ENCODE assay signal across 9 mouse cellular contexts in genomic region chr19:44742131-44743020, GRCm38 (mm10). TPM values are rescaled to one million over a fixed set of nuclear protein-coding genes. Genes with fewer than 3 reads are reported as not detected.
DNase-seq lines count a peak whose midpoint lies in the region; ATAC-seq and TF ChIP-seq lines count a peak whose summit lies in the region.
"Had no signal": no experiment of that assay in that cellular context is flagged by ENCODE, and none has a peak within 500 bp of the region (broad histone marks: within the 10 kb centered on the region; RNA-seq: fewer than 3 reads in every experiment).

No protein-coding gene starts in this region.

- WGBS in heart, embryonic 14.5 days = 1% methylated on average over 22 of the region's 22 CpGs
- under 1% methylated on average over 22 of the region's 22 CpGs for WGBS in embryonic facial prominence, embryonic 14.5 days
- WGBS in kidney, adult 2 months = 1% methylated on average over 22 of the region's 22 CpGs
- WGBS in midbrain, embryonic 13.5 days = under 1% methylated on average over 22 of the region's 22 CpGs

- H3K4me2 ChIP-seq in heart, embryonic 14.5 days (ENCODE audit: low read length) = peak overlapping the region; percentile 60
- no peak overlapping the region for H3K4me2 ChIP-seq in embryonic facial prominence, embryonic 14.5 days (ENCODE audit: low read depth, low read length)
- H3K4me2 ChIP-seq in midbrain, embryonic 13.5 days (replicated peaks) = peak overlapping the region; percentile 27

- peaks cover 20 to 26% of the 10 kb centered on the region in 2 experiments; a peak in 3 of 4 replicates for H3K4me1 ChIP-seq in heart, embryonic 14.5 days (ENCODE audit: control insufficient read depth in 2 of 2, insufficient read depth in 2 of 2, low read length in 2 of 2)
- H3K4me1 ChIP-seq in embryonic facial prominence, embryonic 14.5 days (ENCODE audit: control insufficient read depth, insufficient read depth, low read length) = 0 out of 2 replicates have a peak, but pooled peaks cover 2% of the 10 kb centered on the region
- peaks cover 13% of the 10 kb centered on the region; the same call in 1 of the 2 replicates for H3K4me1 ChIP-seq in kidney, adult 2 months (ENCODE audit: control insufficient read depth, insufficient read depth, low read length)
- peaks cover 21% of the 10 kb centered on the region for H3K4me1 ChIP-seq in midbrain, embryonic 13.5 days (replicated peaks)

- no peaks in the 10 kb centered on the region for H3K9me3 ChIP-seq in heart, embryonic 14.5 days (ENCODE audit: control insufficient read depth, low read length)
- no peaks in the 10 kb centered on the region for H3K9me3 ChIP-seq in embryonic facial prominence, embryonic 14.5 days (ENCODE audit: control insufficient read depth, low read length)
- H3K9me3 ChIP-seq in midbrain, embryonic 13.5 days = no peaks in the 10 kb centered on the region

- H3K9ac ChIP-seq in heart, embryonic 14.5 days (ENCODE audit: low read length) = no peak overlapping the region
- H3K9ac ChIP-seq in embryonic facial prominence, embryonic 14.5 days (ENCODE audit: low read depth, low read length) = no peak overlapping the region
- no peak overlapping the region for H3K9ac ChIP-seq in midbrain, embryonic 13.5 days (replicated peaks)
- H3K9ac ChIP-seq: forebrain, embryonic 13.5 days had no signal

- H3K4me3 ChIP-seq in heart, embryonic 14.5 days (ENCODE audit: control insufficient read depth in 1 of 2, insufficient read depth in 1 of 2, low read depth in 1 of 2, low read length in 2 of 2) = peak overlapping the region; percentile 22 to 28; a peak in 3 of 4 replicates
- peak overlapping the region; percentile 2; the same call in 1 of the 2 replicates for H3K4me3 ChIP-seq in embryonic facial prominence, embryonic 14.5 days (ENCODE audit: low read depth, low read length)
- peak overlapping the region; percentile 62 for H3K4me3 ChIP-seq in kidney, adult 2 months (ENCODE audit: insufficient read depth, low read depth, low read length)
- no peak overlapping the region for H3K4me3 ChIP-seq in midbrain, embryonic 13.5 days (replicated peaks)

- TF ChIP-seq CTCF in kidney, adult 2 months (conservative IDR thresholded peaks at IDR 0.05; ENCODE audit: insufficient read depth, insufficient read length, low read depth, low read length) = no peak

- peak; percentile 29 for TF ChIP-seq POLR2A in kidney, adult 2 months (IDR thresholded peaks at IDR 0.05; ENCODE audit: low read depth, low read length)

- no peak overlapping the region for H3K27ac ChIP-seq in heart, embryonic 14.5 days (replicated peaks in 1 of 2; ENCODE audit: control insufficient read depth in 1 of 2, insufficient read depth in 1 of 2, low read depth in 2 of 2, low read length in 2 of 2)
- H3K27ac ChIP-seq in embryonic facial prominence, embryonic 14.5 days (replicated peaks; ENCODE audit: low read depth, low read length) = no peak overlapping the region
- H3K27ac ChIP-seq in kidney, adult 2 months (ENCODE audit: insufficient read depth, low read depth, low read length) = peak overlapping the region; percentile 95
- no peak overlapping the region for H3K27ac ChIP-seq in midbrain, embryonic 13.5 days
- H3K27ac ChIP-seq: forebrain, embryonic 13.5 days had no signal

- ATAC-seq in heart, embryonic 14.5 days (ENCODE audit: insufficient number of reproducible peaks, insufficient read depth, low FRiP score, low read depth) = no peak
- no peak for ATAC-seq in embryonic facial prominence, embryonic 14.5 days (ENCODE audit: low read depth)
- no peak for ATAC-seq in midbrain, embryonic 13.5 days
- ATAC-seq: forebrain, embryonic 13.5 days had no signal

- DNase-seq in heart, postnatal 36 days = no peak
- DNase-seq in embryonic facial prominence, embryonic 14.5 days (ENCODE audit: low spot score) = no peak
- peak; percentile 91 for DNase-seq in kidney, adult 2 months
- no peak for DNase-seq in frontal cortex, postnatal 10 days (ENCODE audit: low spot score in 2 of 2)
- DNase-seq in adrenal gland, postnatal 10 days = no peak
- no peak for DNase-seq in T-cell, adult 2 months (ENCODE audit: low spot score)

- H3K36me3 ChIP-seq in heart, embryonic 14.5 days (ENCODE audit: control insufficient read depth, insufficient read depth, low read length) = no peaks in the 10 kb centered on the region
- no peaks in the 10 kb centered on the region for H3K36me3 ChIP-seq in embryonic facial prominence, embryonic 14.5 days (ENCODE audit: control insufficient read depth, insufficient read depth, low read length)
- H3K36me3 ChIP-seq in kidney, adult 2 months (ENCODE audit: control insufficient read depth, insufficient read depth, low read length) = no peaks in the 10 kb centered on the region
- no peaks in the 10 kb centered on the region for H3K36me3 ChIP-seq in midbrain, embryonic 13.5 days

- H3K27me3 ChIP-seq in heart, embryonic 14.5 days (ENCODE audit: control insufficient read depth, insufficient read depth, low read length) = peaks cover 99% of the 10 kb centered on the region
- peaks cover 100% of the 10 kb centered on the region for H3K27me3 ChIP-seq in embryonic facial prominence, embryonic 14.5 days (replicated peaks; ENCODE audit: control insufficient read depth, insufficient read depth, low read length)
- no peaks in the 10 kb centered on the region for H3K27me3 ChIP-seq in kidney, adult 2 months (replicated peaks; ENCODE audit: control insufficient read depth, insufficient read depth, low read length)
- H3K27me3 ChIP-seq in midbrain, embryonic 13.5 days = peaks cover 100% of the 10 kb centered on the region

- intact Hi-C loops in heart, postnatal 36 days (cut with DNase I) = loop anchor here (5.0 kb wide), 1 partner anchor 60 kb away; no protein-coding TSS in a partner anchor

RNA-seq across cellular contexts. Expression of gene Pax2, which starts 13.5 kb away (rescaled TPM):
- polyA plus RNA-seq in heart, embryonic 14.5 days (2014; fragmentation: Nextera tagmentation; extraction: Ambion mirVana) = not detected in 2 replicates
- total RNA-seq in heart, postnatal 36 days (2021) = not detected
- polyA plus RNA-seq in embryonic facial prominence, embryonic 14.5 days (2014; fragmentation: Nextera tagmentation; extraction: Ambion mirVana) = 0.14 and 0.22 TPM in 2 replicates
- 25.8 and 29.7 TPM in 2 replicates for polyA plus RNA-seq in kidney, adult 2 months (2012; rRNA removed)
- polyA plus RNA-seq in midbrain, embryonic 13.5 days (2015; fragmentation: Nextera tagmentation; extraction: Ambion mirVana) = 0.63 and 1.0 TPM in 2 replicates
- not detected for total RNA-seq in adrenal gland, postnatal 10 days (2021)

Comparison
In these comparisons a context has a peak if more than half of its experiments do, and no peak if none do; other contexts are left out.
1. RNA of gene Pax2, which starts 13.5 kb away (polyA plus RNA-seq): 25.8 to 29.7 TPM in kidney, adult 2 months; 0.63 to 1.0 TPM in midbrain, embryonic 13.5 days, 0.14 to 0.22 TPM in embryonic facial prominence, embryonic 14.5 days and not detected in heart, embryonic 14.5 days; every median in the first group is over 10 times any median in the second.